Mouse (Mus musculus) lung, postnatal 0 days (tissue): ENCODE measurements around the gene Gm20388.

ENCODE experiments used
- CTCF ChIP-seq: IDR thresholded peaks from 2 replicates; pipeline ENCODE4 v1.5.1; 2016; ENCODE audit warnings: antibody characterized with exemption, mild to moderate bottlenecking
- EP300 ChIP-seq: IDR thresholded peaks from 2 replicates; pipeline ENCODE4 v1.6.1; 2016; ENCODE audit warnings: antibody characterized with exemption, mild to moderate bottlenecking, control low read depth

GRCm38 (mm10) chr8:121588750-121589149, 1678.1 kb downstream of the Gm20388 start:
- no peak for TF ChIP-seq CTCF
- TF ChIP-seq EP300, result no peak
